Mouse (Mus musculus) cerebellum, adult (tissue): Measurements from ENCODE around the gene Gm9611.
"Not testable (repeated sequence)": the region's sequence is repeated elsewhere in the genome, so short reads cannot be mapped to it uniquely, and the experiment has no call there.

ENCODE experiments used
- ATAC-seq: cut with Nextera tagmentation; 2 replicates; pipeline ENCODE4 v1.9.2; 2017; ENCODE audit warnings: mild to moderate bottlenecking, moderate library complexity, mixed read lengths; ENCODE audit not compliant: insufficient number of reproducible peaks, low FRiP score, low TSS enrichment

Gene Gm9611

DNA sequence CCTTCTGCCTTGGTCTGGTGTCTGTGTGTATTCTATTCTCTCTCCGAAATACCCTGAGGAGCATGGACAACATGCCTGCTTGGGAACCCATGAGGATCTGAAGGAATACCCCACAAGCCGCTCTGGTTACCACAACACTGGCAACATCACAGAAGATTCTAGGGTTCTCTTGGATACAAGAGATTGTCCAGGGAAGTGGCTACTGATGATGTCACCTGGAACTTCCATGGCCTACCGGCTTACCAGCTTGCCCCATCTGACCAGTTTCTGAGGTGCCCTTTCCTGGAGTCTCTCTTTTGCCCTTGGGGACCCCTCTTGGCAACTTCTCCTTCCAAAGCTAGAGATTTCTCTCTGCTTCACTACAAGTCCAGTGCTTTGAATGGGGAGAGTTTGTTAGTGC lies at the start of gene Gm9611:
Gene Gm9611 (minus strand): TSS at position 101 of the 400 bp plus-strand sequence.
- ATAC-seq: not testable (repeated sequence)

DNA sequence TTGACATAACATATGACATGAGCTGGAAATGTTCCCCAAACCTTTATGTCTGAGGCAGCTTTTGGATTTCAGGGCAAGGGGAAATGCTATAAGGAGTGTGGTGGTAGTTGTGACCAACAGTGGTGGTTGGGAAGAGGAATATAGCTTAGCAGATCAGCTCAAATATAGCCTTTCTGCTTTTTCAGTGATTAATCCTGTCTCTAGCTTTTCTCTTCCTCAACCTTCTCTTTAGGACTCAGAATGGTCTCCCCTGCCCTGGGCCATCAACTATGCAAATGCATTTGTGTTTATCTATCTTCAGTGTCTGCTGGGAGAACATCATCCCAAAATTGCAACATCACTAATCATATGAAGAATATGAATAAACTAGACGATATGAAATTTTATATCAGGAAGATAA lies 12.8 kb upstream of the Gm9611 start, which contains the start of gene Gm7995:
Gene Gm7995 (plus strand): TSS at position 301 of the 400 bp plus-strand sequence.
- not testable (repeated sequence) for ATAC-seq

DNA sequence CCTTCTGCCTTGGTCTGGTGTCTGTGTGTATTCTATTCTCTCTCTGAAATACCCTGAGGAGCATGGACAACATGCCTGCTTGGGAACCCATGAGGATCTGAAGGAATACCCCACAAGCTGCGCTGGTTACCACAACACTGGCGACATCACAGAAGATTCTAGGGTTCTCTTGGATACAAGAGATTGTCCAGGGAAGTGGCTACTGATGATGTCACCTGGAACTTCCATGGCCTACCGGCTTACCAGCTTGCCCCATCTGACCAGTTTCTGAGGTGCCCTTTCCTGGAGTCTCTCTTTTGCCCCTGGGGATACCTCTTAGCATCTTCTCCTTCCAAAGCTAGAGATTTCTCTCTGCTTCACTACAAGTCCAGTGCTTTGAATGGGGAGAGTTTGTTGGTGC lies 37.2 kb downstream of the Gm9611 start, which contains the start of gene Gm17026:
Gene Gm17026 (minus strand): TSS at position 101 of the 400 bp plus-strand sequence.
- ATAC-seq: not testable (repeated sequence)
